Mouse (Mus musculus): ENCODE measurements around the gene Actbl2.

Actbl2 gene

DNA sequence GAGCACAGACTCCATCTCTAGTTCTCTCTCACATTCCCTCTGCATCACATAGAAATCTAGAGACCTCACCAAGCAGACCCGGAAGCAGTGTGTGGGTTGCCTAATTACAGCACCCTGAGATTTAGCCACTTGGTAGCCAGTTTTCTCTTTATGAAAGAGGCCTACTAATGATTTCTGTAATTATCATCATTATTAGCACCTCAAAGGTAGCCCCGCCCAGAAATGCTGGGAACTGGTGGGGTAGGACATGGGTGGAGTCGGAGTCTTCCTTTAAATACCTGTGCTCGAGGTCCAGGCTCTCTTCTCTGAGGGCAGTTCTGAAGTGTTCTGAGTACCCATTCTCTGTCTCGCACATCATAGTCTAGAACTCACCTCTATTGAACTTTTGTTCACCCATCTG is at the start of gene Actbl2:
TSS of gene Actbl2 (plus strand) at position 301 of the 400 bp plus-strand sequence.
- DNase-seq (ENCODE audit: low read depth, low spot score), result no peak

DNA sequence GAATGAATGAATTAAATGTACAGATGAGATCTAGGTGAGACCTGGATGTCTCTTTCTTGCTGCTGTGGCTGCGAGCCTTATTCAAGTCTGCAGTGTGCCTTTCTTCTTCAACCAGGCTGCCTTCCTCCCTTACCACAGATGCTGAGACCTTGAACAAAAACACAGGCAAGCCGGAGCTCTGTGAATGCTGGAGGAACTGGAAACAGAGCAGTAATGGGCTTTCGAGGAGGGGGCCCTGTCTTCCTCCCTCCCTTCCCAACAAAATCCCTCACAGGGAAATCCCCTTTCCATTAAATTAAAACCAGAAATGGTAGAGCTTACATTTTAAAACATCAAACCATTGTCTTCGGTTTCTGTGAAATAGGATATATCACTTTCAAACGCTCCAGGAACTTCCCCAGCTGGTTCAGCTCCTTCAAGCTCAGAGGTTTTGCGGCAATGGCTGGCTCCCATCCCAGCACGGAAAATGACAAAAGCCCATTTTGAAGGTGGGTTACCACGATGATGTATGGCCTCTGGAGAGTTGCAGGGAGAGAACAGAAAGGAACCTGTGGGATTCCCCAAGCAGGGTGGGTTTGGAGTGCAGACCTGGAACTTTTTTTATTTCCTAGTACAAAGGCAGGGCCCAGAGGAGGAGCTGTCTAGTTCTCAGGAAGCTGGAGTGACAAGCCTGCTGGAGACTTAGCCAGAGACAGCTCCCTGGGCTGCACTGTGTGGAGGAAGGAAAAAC is 44.0 kb upstream of the Actbl2 start:
- DNase-seq (ENCODE audit: low read depth, low spot score), result no peak

DNA sequence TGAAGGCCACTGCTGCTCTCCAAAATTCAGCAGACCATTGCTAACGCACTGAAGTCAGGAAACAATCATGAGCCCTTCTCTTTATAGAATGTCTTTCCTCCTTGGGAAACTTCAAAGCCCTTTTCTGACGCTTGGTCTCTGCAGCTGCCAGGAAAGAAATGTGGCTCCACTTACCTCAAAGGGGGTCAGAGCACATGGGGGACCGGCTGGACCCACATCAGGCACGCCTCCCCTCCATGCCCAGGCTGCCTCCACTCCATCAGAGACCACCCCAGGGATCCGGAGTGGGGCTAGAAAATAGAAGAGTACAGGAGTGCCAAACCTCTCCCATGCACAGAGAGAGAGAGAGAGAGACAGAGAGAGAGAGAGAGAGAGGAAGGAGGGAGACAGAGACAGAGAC is 26.0 kb upstream of the Actbl2 start:
- no peak for DNase-seq (ENCODE audit: low read depth, low spot score)

DNA sequence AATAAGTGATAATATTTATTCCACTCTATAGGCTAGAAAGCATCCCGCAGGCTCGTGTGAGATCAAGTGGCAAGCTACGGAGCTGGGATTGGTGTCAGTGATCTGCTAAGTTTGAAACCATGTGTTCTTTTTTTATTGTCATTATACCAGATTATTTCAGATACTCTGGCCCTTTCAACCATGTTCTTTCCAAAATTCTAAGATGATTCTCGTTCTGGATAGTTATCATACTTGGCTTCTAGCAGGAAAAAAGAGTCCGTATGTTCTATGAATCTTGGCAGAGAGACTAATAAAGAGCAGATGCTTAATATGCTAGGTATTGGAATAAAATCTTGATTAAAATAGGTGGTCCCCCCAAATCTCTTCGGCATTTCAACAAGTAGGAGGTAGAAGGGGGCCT is 25.3 kb upstream of the Actbl2 start:
- no peak for DNase-seq (ENCODE audit: low read depth, low spot score)

DNA sequence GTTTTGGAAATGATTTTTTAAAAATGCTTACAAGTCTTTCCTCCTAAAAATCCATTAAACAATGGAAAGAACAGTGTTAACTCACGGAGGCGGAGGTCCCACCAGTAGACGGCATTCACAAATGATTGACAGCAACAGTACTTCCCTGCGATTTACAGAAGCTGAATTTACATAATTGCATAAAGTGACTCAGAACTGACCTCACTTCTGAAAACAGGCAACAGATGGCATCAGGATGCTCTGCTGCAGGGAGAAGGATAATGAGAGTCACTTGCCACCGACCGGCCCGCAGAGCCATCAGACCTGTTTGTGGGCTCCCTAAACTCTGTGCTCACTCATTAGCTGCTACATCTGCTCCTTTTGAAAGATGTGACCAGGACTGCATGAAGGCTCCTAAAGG is 22.4 kb upstream of the Actbl2 start:
- no peak for DNase-seq (ENCODE audit: low read depth, low spot score)

DNA sequence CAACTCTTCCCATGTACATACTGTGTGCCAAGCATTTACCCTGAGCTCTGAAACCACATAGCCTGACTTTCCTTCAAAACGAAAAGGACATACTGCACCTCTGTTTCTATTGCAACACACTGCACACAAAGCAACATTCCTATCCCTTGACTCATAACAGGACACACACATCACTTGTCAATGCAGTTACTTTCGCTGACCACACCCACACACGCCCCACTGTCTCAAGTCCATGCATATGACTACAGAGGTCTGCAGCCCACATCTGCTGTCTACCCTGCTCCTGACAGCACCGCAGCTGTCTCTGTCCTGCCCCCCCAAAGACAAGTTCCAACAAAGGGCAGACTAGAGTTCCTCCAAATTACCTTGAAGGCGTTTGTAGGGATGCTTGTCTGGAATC is 21.5 kb upstream of the Actbl2 start:
- no peak for DNase-seq (ENCODE audit: low read depth, low spot score)

DNA sequence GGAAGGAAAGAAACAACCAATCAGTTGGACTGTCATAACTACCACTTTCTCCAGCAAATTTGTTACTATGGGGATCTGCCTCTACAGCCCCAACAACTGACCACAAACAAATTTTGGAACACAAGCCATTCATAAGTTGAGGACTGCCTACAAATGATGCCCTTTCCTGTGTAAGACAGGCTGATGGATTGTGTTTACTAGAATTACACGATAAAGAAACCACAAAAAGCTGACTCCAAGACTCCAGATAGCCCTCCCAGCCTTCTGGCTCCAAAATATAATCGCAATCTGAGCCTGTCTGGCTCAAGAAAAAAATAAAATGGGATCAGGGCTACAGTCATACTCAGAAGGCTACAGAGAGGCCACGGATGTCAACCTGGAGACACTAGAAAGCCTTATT is 20.2 kb upstream of the Actbl2 start:
- DNase-seq (ENCODE audit: low read depth, low spot score), result no peak

DNA sequence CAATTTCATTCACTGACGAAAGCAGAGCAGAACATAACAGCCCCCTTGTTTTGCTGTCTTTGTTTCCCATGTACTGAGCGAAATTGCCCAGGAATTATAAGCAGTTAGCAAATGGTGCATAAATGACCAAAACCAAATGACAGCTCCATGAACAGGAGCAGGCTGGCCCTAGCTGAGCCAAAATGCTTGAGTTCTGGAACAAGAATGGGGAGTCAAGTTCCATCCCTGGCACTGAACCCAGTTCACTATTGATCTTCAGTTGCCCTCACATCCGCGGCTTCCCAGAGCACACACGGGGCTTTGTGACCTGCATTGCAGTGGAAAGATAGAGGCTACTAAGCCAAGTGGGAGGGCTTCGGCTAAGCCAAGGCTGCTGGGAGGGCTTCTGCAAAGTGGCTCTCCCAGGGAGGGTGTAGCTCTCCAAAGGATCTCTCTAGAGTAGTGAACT is 19.1 kb upstream of the Actbl2 start:
- no peak for DNase-seq (ENCODE audit: low read depth, low spot score)

DNA sequence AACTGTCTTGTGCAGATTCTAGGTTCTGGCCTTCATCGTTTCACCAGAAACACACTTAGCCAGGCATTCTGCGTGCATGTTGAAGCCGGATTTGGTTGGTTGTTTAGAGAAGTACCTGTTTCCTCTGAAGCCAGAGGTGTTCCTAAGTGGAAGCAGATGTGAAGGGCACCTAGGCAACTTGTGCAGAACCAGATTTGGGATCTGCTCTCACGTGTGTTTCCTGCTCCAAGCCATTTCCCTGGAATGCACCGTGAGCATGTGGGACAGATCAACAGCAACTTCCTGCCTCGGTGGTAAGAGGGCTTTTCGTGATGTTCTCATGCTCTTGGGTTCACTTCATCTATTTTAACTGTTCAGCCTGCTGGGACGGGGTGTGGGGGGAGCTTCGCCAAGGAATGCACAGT is 18.4 kb upstream of the Actbl2 start:
- DNase-seq (ENCODE audit: low read depth, low spot score), result no peak

DNA sequence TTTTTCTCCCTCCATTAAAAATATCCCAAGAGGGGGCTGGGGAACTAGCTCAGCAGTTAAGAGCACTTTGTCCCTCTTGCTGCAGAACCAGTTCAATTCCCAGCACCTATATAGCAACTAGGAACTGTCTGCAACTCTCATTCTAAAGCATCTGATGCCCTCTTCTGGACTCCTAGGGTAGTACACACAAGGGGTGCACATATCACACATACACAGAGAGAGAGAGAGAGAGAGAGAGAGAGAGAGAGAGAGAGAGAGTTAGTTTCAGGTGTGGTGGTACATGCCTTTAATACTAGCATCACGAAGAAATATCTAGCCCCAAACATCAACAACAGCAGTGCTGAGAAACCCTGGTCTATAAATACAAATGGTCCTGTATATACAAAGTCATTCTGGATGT is 17.5 kb upstream of the Actbl2 start:
- no peak for DNase-seq (ENCODE audit: low read depth, low spot score)

DNA sequence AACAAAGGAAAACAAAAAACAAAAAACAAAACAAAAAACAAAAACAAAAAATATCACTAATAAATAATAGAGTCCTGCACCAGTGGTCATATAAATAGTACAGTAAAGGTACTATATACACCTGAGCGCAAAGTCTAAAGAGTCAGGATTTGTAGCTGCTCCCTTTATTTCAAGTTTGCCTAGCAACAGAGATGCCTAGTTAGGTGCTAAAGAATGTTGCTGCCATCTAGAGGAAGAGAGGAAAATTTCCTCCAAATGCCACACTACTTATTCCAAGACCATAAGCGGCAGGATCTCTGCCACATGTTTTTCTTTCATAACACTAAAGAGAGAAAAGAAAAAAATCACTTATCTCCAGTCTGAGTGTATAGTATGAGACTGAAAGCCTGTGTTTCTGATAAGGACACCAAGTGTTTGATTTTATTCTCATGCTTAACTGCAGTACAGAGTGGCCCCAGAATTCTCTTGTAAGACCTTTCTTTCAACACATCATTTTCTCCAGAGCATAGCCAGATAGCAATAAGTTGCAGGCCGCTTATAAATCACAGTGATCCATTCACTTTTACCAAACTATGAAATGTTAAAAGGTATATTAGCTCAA is 16.8 kb upstream of the Actbl2 start:
- peak; percentile 32 for DNase-seq (ENCODE audit: low read depth, low spot score)

DNA sequence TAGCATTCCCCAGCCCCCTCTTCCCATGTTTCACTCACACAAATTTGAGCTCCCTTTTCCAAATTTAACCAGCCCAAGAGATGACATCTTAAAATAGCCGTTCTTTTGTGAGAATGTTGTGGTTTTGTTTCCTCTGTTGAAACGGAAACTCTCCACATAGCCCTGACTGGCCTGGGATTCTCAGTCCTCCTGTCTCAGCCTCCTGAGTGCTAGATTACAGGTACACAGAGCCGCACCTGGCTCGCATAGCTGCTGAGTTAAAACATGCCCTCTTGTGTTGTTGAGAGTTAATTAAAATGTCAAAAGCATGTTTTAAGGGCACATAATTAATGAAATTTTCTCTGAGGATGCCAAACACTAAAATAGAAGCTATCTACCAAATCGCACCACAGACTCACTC is 3.7 kb upstream of the Actbl2 start:
- no peak for DNase-seq (ENCODE audit: low read depth, low spot score)

DNA sequence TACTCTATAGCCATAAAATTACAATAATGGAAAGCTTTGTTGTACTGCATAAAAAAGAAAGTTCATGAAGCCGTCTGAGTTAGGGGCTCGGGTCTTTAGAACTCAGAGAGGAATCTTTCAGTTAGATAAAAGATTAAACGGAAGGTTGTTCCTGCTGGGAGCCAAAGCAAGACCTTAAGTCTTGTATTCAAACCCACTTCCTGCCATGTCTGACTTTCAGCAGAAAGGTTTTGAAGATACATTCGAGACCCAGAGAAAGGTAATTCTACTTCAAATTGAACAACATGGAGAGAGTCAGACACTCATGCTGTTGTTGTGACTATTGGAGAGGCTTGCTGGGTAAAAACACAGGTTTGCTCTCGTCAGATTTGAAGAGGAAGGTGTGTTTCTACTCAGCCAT is 3.0 kb upstream of the Actbl2 start:
- DNase-seq (ENCODE audit: low read depth, low spot score), result peak; percentile 28

DNA sequence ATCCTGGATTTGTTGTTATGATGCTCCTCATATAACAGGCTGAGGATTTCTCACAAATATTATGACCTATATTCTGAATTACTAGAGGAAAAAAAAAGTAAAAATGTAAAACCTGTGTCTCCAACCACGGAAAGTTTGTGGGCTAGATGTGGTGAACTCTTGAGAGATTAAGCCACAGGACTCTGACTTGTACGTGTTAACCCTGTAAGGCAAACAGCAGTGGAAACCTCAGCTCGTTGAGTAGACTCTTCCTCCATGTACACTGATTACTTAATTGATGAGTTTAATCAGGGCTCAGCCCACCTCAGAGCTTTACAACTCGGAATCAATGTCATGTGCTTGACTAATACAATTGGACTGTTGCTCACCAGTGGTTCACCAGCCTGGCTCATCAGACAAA is 3.2 kb downstream of the Actbl2 start:
- DNase-seq (ENCODE audit: low read depth, low spot score), result peak; percentile 48

DNA sequence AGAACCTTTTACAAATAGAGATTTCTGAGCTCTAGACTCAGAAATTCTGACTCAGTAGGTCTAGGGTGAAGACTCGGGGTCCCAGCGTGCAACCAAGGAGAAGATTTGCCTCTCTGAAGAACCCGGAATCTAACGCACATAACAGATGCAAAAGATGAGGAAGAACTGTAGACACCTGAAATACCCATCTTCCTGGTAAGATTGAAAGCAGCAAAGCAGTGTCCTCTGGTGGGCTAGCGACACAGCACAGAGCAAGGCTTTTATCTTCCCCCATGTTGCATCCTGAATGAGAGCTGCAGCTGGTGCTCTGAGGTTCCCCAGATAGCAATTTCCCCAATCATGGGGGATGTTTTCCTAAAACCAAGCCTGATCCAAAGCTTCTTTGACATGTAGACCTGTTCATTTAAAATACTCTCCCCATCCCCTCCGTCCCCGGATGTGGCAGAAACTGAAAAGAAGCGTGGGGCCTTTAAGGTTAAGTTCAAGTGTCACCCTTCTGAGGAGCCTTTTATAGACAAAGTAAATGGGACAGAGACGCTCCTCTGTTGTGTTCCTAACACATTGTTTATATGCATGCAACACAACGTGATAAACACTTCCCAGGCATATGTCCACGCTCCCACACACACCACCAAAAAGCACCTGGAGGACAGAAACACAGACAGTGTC is 3.7 kb downstream of the Actbl2 start:
- DNase-seq (ENCODE audit: low read depth, low spot score), result peak; percentile 18

DNA sequence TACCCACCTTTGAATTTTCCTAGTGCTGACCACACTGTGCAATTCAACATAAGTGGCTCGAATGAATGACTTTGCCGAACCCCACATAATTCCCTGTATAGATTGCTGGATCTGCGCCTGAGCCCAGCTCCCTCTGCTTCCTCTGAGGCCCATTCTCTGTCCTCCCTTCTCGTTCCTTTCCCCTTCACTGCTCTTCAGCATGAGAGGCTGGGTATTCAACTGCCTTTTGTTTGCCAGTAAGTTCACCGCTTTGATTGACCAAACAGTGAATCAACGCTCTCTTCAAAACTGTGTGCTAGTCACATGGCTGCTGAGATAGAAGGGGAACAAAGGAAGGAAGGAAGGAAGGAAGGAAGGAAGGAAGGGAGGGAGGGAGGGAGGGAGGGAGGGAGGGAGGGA is 4.3 kb downstream of the Actbl2 start:
- DNase-seq (ENCODE audit: low read depth, low spot score), result no peak

DNA sequence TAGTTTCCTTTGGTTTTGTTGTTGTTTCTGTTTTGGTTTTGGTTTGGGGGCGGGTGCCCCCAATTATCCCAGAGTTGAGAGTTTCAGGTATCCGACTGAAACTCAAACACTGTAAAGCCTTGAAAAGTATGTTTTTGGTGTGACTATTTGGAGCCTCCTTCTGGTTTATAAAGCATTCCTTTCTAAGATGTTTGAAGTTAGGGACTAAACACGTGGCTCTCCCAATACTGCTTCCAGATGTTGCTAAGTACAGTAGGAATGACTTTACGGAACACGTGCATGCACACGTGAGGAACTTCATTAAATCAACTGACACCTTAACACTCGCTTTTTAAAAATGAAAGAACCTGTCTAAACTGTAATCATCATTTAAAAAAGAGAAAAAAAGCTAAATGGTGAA is 4.9 kb downstream of the Actbl2 start:
- no peak for DNase-seq (ENCODE audit: low read depth, low spot score)

DNA sequence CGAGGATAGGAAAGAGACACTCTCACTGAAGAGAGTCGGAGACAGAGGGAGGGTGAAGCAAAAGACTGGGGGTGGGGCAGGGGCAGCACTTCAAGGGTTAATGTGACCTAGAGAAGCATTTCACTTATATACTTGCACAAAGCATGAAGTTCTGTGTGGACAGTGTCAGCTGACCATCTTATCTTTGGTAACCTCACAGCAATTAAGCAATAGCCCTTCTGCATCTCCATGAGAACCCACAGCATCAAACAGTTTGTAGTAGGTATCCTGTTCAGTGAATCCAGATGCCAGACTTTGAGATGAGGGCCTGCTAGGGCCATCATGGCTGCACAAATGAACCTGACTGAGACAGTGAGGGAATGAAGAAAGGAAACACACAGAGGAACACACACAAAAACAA is 8.4 kb downstream of the Actbl2 start:
- no peak for DNase-seq (ENCODE audit: low read depth, low spot score)

DNA sequence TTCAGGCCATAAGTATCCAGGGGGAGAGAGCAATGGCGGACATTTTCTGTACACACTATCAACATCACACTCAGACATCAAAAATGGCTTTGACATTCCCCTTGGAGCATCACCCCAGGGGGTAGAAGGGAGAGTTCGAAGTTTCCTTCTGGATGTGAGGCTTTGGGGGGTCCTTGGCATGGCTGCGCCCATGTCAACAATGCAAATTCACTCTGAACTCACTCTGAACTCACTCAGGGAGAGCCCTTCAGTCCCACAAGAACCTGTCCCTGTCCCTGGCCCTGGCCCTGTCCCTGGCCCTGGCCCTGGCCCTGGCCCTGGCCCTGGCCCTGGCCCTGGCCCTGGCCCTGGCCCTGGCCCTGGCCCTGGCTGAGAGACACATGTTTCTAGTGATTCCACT is 8.9 kb downstream of the Actbl2 start:
- no peak for DNase-seq (ENCODE audit: low read depth, low spot score)

DNA sequence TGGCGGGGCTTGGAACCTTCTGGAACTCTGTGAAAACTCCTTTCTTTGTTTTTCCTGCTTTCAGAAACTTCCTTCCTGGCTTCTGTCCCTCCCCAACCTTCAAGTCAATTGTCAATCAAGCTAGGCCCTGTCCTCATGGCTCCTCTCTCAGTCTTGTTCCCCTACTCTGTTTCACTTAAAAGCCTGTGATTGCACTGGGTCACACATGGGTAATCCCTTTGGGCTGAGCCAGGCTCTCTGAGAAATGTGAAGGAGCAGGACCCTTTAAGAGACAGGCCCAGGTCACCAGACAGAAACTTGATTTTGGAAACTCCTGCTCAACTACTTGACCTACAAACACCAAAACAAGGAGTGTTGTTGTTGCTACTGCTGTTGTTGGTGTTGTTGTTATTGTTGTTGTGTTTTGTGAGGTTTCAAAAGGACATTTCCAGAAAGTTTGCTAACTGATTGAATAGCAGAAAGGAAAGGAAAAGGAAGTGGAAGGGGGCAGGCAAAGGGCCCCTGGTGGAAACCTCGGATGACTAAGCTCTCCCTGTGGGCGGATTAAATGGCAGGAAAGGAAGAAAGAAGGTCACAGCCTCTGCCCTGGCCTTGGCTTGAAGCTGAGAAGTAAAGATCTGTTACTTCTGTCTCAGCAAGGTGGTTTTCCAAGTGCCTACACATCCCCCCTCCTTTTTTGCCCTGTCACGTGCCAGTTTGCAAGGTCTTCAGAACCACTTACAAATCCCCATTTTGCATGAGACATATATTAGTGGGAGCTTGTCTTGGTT is 10.6 kb downstream of the Actbl2 start:
- peak; percentile 40 for DNase-seq (ENCODE audit: low read depth, low spot score)

DNA sequence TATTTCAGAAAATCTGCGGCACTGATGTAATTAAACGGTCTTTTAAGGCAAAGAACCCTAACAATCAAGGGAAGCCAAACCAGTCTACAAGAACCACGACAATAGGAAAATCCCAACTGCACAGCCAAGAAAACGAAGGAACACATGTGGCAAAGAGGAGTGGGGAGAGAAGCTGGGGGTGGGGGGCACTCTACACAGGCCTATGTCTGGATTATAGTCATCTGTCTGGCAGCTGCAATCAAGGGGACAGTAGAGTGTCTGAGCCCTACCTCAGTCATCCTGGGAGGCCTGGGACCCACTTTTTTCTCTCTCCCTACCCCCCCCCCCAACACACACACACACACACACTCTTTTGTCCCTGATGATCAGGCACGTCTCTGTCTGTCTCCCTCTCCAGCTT is 12.0 kb downstream of the Actbl2 start:
- DNase-seq (ENCODE audit: low read depth, low spot score), result no peak

DNA sequence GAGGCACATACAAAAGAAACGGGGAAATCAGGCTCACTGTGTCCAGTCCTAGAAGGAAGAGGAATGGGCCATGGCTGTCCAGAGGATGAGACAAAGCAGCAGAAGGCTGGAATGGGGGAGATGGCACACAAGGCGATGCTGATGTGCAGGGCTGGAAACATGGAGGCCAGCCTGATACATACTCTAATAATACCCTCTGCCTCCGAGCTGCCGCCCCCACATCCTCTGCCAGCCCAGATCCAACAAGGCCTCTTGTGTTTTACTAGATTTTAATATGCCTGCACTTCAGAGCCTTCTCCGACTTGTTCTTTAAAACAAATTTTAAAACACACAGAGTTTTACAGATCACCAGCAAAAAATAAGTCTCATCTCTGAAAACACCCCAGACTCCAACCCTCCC is 14.2 kb downstream of the Actbl2 start:
- DNase-seq (ENCODE audit: low read depth, low spot score), result no peak
